Mouse (Mus musculus) cerebellum, postnatal 14 days (tissue): ENCODE measurements at regions not wholly inside any gene's neighbourhood (a gene's known extent, or its start where the extent isn't known, plus 50 kb on each side); places are given as distances from the start of the nearest gene placed in this dataset.
A peak's percentile ranks its signal among the peaks of the same experiment; 100 is the strongest.

Experiments
- DNase-seq, 2 experiments: peaks; one replicate each; pipeline ENCODE4 v3.0.0; 2021; ENCODE audit warnings: mixed read lengths in 2 of 2

- DNase-seq: peak; percentile 26 to 33
Measured at GRCm38 (mm10) chr19:51648586-51649158, 615.4 kb upstream of the Ins1 start.

GRCm38 (mm10) chr19:51660186-51660585, 603.9 kb upstream of the Ins1 start:
- DNase-seq: no peak

GRCm38 (mm10) chr19:51666626-51667025, 597.5 kb upstream of the Ins1 start:
- DNase-seq: no peak

- DNase-seq: no peak
Measured at GRCm38 (mm10) chr19:51675706-51676105, 588.4 kb upstream of the Ins1 start.
